Mouse (Mus musculus) mesoderm, embryonic 11.5 days (tissue): ENCODE measurements around the gene H2-D1.

Experiments used
- DNase-seq: peaks from one replicate; pipeline ENCODE4 v3.0.0-alpha.2; 2012; ENCODE audit warnings: low read depth, low spot score

H2-D1 gene

GRCm38 (mm10) chr17:35240384-35241304 lies 21.9 kb upstream of the H2-D1 start:
- no peak for DNase-seq

GRCm38 (mm10) chr17:35241305-35242014 lies 21.1 kb upstream of the H2-D1 start, which contains the start of gene Ddx39b:
Gene Ddx39b, plus strand, starts transcription at chr17:35241746.
- peak; percentile 96 for DNase-seq

- DNase-seq = peak; percentile 89
Observed at GRCm38 (mm10) chr17:35242015-35242941, 20.3 kb upstream of the H2-D1 start.

- no peak for DNase-seq
Observed at GRCm38 (mm10) chr17:35243086-35243485, 19.4 kb upstream of the H2-D1 start.

GRCm38 (mm10) chr17:35244999-35245398 lies 17.5 kb upstream of the H2-D1 start:
- DNase-seq = no peak

- no peak for DNase-seq
Observed at GRCm38 (mm10) chr17:35245731-35246623, 16.6 kb upstream of the H2-D1 start.

GRCm38 (mm10) chr17:35247144-35247543 lies 15.4 kb upstream of the H2-D1 start:
- no peak for DNase-seq

GRCm38 (mm10) chr17:35248986-35249385 lies 13.5 kb upstream of the H2-D1 start:
- DNase-seq = no peak

GRCm38 (mm10) chr17:35249451-35250197 lies 12.9 kb upstream of the H2-D1 start:
- no peak for DNase-seq

- DNase-seq = no peak
Observed at GRCm38 (mm10) chr17:35250348-35251120, 12.0 kb upstream of the H2-D1 start.

GRCm38 (mm10) chr17:35251162-35251719 lies 11.3 kb upstream of the H2-D1 start:
- no peak for DNase-seq

- DNase-seq = no peak
Observed at GRCm38 (mm10) chr17:35251981-35252380, 10.5 kb upstream of the H2-D1 start.

- no peak for DNase-seq
Observed at GRCm38 (mm10) chr17:35252619-35253292, 9.8 kb upstream of the H2-D1 start.

GRCm38 (mm10) chr17:35253293-35254093 lies 9.0 kb upstream of the H2-D1 start:
- DNase-seq = no peak

- DNase-seq = peak; percentile 66
Observed at GRCm38 (mm10) chr17:35254241-35255098, 8.1 kb upstream of the H2-D1 start.

GRCm38 (mm10) chr17:35255301-35255700 lies 7.2 kb upstream of the H2-D1 start:
- DNase-seq = no peak
